Mouse (Mus musculus): ENCODE results near the gene Nt5dc2.

- TF ChIP-seq POLR2A (IDR thresholded peaks at IDR 0.05; ENCODE audit: borderline replicate concordance, control insufficient read depth, low read depth, low read length), result no peak
- no peak for TF ChIP-seq CTCF (IDR thresholded peaks at IDR 0.05; ENCODE audit: control insufficient read depth, insufficient read depth, low read length)
Measured at GRCm38 (mm10) chr14:31168425-31168824, 37.6 kb downstream of the Nt5dc2 start, which contains the start of gene Stab1.
